Mouse (Mus musculus) heart, postnatal 10 days (tissue): ENCODE measurements around the gene Ctsf. TPM values are rescaled to one million over a fixed set of nuclear protein-coding genes. Genes with fewer than 3 reads are reported as not detected.

Source experiments
- DNase-seq, 2 experiments: peaks; one replicate each; pipeline ENCODE4 v3.0.0; 2021
- intact Hi-C: fragments of 180-260 bp; cut with DNase I; formaldehyde crosslinking; loops from one replicate; pipeline ENCODE4 v1.15.1; 2025
- total RNA-seq, 2 experiments: library from RNA; stranded (reverse); gene quantifications; 2 replicates each; pipeline ENCODE4 v1.2.3; 2021

Gene Ctsf
- total RNA-seq, 2 experiments from 2014 or later, result 54.7 to 56.0 TPM

- peak; percentile 81 to 89 for DNase-seq
- intact Hi-C loops, result loop anchor here (5.0 kb wide), 2 partner anchors 149 to 279 kb away; partner anchors contain the start of genes Rbm4b and Rce1
Measured at GRCm38 (mm10) chr19:4905979-4906794, 51.3 kb downstream of the Ctsf start, which contains the start of gene Bbs1. Gene Bbs1 (minus strand): TSS chr19:4906628.

GRCm38 (mm10) chr19:4908107-4908506 lies 53.2 kb downstream of the Ctsf start:
- intact Hi-C loops, result loop anchor here (5.0 kb wide), 2 partner anchors 151 to 281 kb away; partner anchors contain the start of genes Rbm4b and Rce1

GRCm38 (mm10) chr19:4909376-4909775 lies 54.4 kb downstream of the Ctsf start:
- no peak for DNase-seq
- intact Hi-C loops, result loop anchor here (5.0 kb wide), 2 partner anchors 152 to 282 kb away; partner anchors contain the start of genes Rbm4b and Rce1

More at GRCm38 (mm10) chr19:4908107-4908506, 53.2 kb downstream of the Ctsf start:
- peak in 1 of 2 experiments; percentile 26 for DNase-seq

Other genes starting within 250 kb of the Ctsf start
- 10 to 100 TPM; 12.6 to 16.0 TPM for gene Lrfn4, start 239.5 kb upstream of the Ctsf start, total RNA-seq
- gene Rce1, start 229.5 kb upstream of the Ctsf start, total RNA-seq, result 10 to 100 TPM; 14.9 to 16.2 TPM
- gene Gm960, start 156.5 kb upstream of the Ctsf start, total RNA-seq, result not detected
- under 1 TPM; 0.35 to 0.65 TPM for gene Sptbn2, start 144.0 kb upstream of the Ctsf start, total RNA-seq
- gene Rbm4b, start 98.6 kb upstream of the Ctsf start, total RNA-seq, result 1 to 10 TPM; 6.5 to 6.7 TPM
- 10 to 100 TPM; 43.1 to 49.2 TPM for gene Rbm4, start 61.2 kb upstream of the Ctsf start, total RNA-seq
- gene Gm21992, start 43.5 kb upstream of the Ctsf start, total RNA-seq, result 10 to 100 TPM; 16.8 to 17.8 TPM
- 10 to 100 TPM; 33.8 to 34.6 TPM for gene Rbm14, start 43.5 kb upstream of the Ctsf start, total RNA-seq
- gene Ccs, start 15.8 kb upstream of the Ctsf start, total RNA-seq, result 10 to 100 TPM; 36.0 to 36.9 TPM
- gene Ccdc87, start 15.8 kb upstream of the Ctsf start, total RNA-seq, result not detected
- gene Actn3, start 22.8 kb downstream of the Ctsf start, total RNA-seq, result under 1 TPM; 0.37 to 0.53 TPM
- 1 to 10 TPM; 4.0 to 5.0 TPM for gene Zdhhc24, start 23.5 kb downstream of the Ctsf start, total RNA-seq
- 1 to 10 TPM; 5.1 to 5.3 TPM for gene Bbs1, start 51.5 kb downstream of the Ctsf start, total RNA-seq
- 10 to 100 TPM; 37.4 to 38.2 TPM for gene Dpp3, start 73.2 kb downstream of the Ctsf start, total RNA-seq
- gene Peli3, start 88.0 kb downstream of the Ctsf start, total RNA-seq, result under 1 TPM; 0.53 to 0.94 TPM
- 10 to 100 TPM; 62.0 to 67.0 TPM for gene Mrpl11, start 107.0 kb downstream of the Ctsf start, total RNA-seq
- gene Npas4, start 135.2 kb downstream of the Ctsf start, total RNA-seq, result under 1 TPM; 0.10 to 0.24 TPM
- 10 to 100 TPM; 21.2 to 23.9 TPM for gene Slc29a2, start 168.7 kb downstream of the Ctsf start, total RNA-seq
- 10 to 100 TPM; 38.3 to 45.5 TPM for gene B4gat1, start 183.7 kb downstream of the Ctsf start, total RNA-seq
- 1 to 10 TPM; 1.6 to 2.3 TPM for gene AC124502.3, start 183.8 kb downstream of the Ctsf start, total RNA-seq
- 10 to 100 TPM; 13.5 to 15.6 TPM for gene Brms1, start 186.2 kb downstream of the Ctsf start, total RNA-seq
- gene Rin1, start 195.4 kb downstream of the Ctsf start, total RNA-seq, result 1 to 10 TPM; 2.1 to 2.4 TPM
- gene Cd248, start 212.9 kb downstream of the Ctsf start, total RNA-seq, result 10 to 100 TPM; 33.8 to 39.7 TPM
- gene Tmem151a, start 230.4 kb downstream of the Ctsf start, total RNA-seq, result 1 to 10 TPM; 3.3 to 3.5 TPM
- 10 to 100 TPM; 72.8 to 78.3 TPM for gene Yif1a, start 233.4 kb downstream of the Ctsf start, total RNA-seq
- gene Cnih2, start 243.4 kb downstream of the Ctsf start, total RNA-seq, result under 1 TPM; 0.57 to 0.82 TPM